Mouse (Mus musculus): ENCODE results near the gene Sf1. TPM values are rescaled to one million over a fixed set of nuclear protein-coding genes. Genes with fewer than 3 reads are reported as not detected.
A peak's percentile ranks its signal among the peaks of the same experiment; 100 is the strongest.

The Sf1 gene
- total RNA-seq, 2 experiments from 2014 or later: 164 to 179 TPM

GRCm38 (mm10) chr19:6373539-6374400 lies 10.3 kb downstream of the Sf1 start:
- peak; percentile 57 for ATAC-seq (ENCODE audit: poor library complexity, severe bottlenecking)

GRCm38 (mm10) chr19:6374571-6374970 lies 11.1 kb downstream of the Sf1 start:
- ATAC-seq (ENCODE audit: poor library complexity, severe bottlenecking): no peak

DNA sequence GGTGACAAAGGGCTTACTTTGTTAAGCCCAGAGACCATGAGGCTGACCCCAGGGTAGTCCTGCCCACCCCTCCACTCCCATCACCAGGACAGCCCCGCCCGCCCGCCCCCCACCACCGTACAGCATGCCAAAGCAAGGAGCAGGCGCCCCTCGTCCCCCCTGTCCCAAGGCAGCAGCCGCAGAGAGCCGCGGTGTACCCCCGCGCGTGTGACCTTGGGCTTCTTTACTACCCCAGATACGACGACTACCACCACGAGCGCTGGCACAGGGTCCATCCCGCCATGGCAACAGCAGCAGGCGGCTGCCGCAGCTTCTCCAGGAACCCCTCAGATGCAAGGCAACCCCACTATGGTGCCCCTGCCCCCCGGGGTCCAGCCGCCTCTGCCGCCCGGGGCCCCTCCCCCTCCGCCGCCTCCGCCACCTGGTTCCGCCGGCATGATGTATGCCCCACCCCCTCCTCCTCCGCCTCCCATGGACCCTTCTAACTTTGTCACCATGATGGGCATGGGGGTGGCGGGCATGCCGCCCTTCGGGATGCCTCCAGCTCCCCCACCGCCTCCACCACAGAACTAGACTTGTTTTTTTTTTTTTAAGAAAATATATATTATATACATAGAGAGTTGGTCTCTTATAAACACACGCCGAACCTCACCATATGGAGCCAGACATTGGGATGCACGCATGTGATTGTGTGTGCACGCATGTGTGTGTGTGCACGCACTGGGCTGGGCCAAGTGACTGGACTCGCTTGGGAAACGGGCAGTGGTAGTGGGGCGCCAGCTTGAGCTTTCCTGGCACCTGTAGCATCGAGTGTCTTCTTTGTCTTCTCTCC lies 12.1 kb downstream of the Sf1 start:
- ATAC-seq (ENCODE audit: poor library complexity, severe bottlenecking): no peak

- no peak for ATAC-seq (ENCODE audit: poor library complexity, severe bottlenecking)
These were observed 12.7 kb downstream of the Sf1 start for GRCm38 (mm10) chr19:6376255-6376564.

DNA sequence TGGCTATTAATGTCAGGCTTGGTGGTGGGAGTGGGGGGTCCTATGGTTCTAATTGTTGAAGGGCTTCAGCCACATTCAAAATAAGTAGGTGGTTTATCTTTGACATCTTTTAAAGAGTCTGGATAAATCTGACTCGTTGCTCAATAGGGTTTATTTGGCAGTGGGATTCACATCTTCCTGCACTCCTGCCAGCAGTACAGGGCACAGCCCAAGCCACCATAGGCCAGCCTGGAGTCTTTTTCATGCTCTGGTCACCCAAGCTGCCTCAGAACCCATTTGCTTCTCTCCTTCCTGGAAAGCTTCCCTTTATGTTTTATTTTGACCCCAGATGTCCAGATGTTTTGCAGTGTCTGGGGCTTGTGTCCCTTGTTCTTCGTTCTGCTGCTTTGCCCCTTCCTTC lies 13.2 kb downstream of the Sf1 start:
- no peak for ATAC-seq (ENCODE audit: poor library complexity, severe bottlenecking)

- ATAC-seq (ENCODE audit: poor library complexity, severe bottlenecking): no peak
These were observed 14.0 kb downstream of the Sf1 start for GRCm38 (mm10) chr19:6377327-6378040.

GRCm38 (mm10) chr19:6380411-6381166 lies 17.1 kb downstream of the Sf1 start:
- no peak for ATAC-seq (ENCODE audit: poor library complexity, severe bottlenecking)

DNA sequence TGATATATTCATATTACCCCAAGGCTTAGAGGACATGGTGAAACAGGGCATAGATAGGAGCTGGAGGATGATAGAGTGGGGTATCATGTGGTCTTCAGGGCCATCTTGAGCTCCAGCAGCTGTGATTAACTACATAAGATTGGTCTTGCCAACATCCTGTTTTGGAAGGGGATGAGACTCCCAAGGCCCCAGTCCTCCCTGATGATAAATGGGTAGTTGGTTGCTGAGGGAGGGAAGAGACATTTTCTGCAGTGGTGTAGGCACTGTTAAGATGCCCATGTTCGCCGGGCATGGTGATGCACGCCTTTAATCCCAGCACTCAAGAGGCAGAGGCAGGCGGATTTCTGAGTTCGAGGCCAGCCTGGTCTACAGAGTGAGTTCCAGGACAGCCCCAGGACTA lies 17.7 kb downstream of the Sf1 start:
- no peak for ATAC-seq (ENCODE audit: poor library complexity, severe bottlenecking)

DNA sequence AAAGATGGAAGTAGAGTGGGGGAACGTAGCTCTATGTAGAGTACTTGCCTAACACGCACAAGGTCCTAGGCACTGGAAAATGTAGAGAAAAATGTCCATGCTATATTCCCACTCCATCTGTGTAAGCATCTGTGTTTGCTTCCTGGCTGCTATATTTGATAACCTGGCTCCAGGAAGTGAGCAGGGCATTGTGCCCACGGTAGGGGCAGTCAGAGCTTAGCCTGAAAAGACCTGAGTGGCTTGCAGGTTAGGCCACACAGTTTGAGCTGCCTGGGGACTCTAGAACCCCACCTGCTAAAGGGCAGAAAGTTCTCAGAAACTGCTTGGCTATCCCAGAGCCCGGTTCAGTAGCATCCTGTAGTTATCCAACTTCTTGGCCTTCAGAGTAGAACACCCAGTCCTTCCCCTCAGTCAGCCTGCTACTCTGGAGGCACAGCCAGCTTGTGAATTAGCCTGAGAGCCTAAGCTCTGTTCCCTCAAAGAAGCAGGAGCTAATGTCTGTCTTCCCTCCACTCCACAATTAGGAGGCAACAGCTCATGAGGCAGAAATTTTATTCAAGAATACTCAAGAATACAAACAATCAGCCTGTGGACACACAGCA lies 18.9 kb downstream of the Sf1 start:
- ATAC-seq (ENCODE audit: poor library complexity, severe bottlenecking): no peak

GRCm38 (mm10) chr19:6383470-6383869 lies 20.0 kb downstream of the Sf1 start:
- ATAC-seq (ENCODE audit: poor library complexity, severe bottlenecking): no peak

- no peak for ATAC-seq (ENCODE audit: poor library complexity, severe bottlenecking)
These were observed 20.6 kb downstream of the Sf1 start, which contains the start of gene Pygm for GRCm38 (mm10) chr19:6384128-6384527. Gene Pygm, plus strand, starts transcription at chr19:6384399.

- ATAC-seq (ENCODE audit: poor library complexity, severe bottlenecking): no peak
These were observed 21.5 kb downstream of the Sf1 start for GRCm38 (mm10) chr19:6384954-6385353.

- no peak for ATAC-seq (ENCODE audit: poor library complexity, severe bottlenecking)
These were observed 21.9 kb downstream of the Sf1 start for GRCm38 (mm10) chr19:6385419-6385818.

DNA sequence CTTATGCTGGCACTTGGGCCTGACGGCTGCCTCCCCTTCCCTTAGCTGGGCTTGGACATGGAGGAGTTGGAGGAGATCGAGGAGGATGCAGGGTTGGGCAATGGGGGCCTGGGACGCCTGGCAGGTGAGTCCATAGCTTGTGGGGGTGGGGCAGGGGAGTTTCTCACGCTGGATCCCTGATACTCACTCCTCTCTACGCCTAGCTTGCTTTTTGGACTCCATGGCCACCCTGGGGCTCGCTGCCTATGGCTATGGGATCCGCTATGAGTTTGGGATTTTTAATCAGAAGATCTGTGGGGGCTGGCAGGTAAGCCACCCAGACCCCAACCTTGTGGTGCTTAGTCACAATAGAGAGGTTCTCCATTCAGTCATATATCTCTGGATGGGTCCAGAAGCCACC lies 22.3 kb downstream of the Sf1 start:
- ATAC-seq (ENCODE audit: poor library complexity, severe bottlenecking): no peak

GRCm38 (mm10) chr19:6386234-6386633 lies 22.7 kb downstream of the Sf1 start:
- ATAC-seq (ENCODE audit: poor library complexity, severe bottlenecking): no peak

DNA sequence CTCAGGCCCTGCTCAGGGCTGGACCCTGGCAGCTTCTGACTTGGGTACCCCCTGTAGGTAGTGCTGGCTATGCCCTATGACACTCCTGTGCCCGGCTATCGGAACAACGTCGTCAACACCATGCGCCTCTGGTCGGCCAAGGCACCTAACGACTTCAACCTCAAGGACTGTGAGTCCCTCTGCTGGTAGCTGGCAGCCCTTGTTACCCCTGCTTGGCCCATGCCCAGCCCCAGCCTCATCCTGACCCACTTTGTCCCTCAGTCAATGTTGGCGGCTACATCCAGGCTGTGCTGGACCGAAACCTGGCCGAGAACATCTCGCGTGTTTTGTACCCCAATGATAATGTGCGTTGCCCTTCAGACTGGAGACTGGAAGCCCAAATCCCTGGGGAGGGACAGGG lies 24.5 kb downstream of the Sf1 start:
- ATAC-seq (ENCODE audit: poor library complexity, severe bottlenecking): no peak

GRCm38 (mm10) chr19:6389803-6390202 lies 26.3 kb downstream of the Sf1 start:
- ATAC-seq (ENCODE audit: poor library complexity, severe bottlenecking): peak; percentile 41

DNA sequence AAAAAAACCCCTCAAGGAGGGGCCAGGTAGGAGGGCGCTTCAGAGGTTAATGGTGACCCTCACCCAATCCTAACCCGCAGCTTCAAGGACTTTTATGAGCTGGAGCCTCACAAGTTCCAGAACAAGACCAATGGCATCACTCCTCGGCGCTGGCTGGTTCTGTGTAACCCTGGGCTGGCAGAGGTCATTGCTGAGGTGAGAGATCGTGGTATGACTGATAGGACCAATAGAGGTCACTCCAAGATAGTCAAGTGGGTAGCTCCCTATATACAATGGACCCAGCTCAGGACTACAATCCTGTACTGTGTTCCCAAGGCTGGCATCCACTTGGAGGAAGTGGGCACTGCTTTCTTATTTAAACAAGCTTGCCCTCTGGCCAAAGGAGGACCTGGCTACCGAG lies 26.8 kb downstream of the Sf1 start:
- ATAC-seq (ENCODE audit: poor library complexity, severe bottlenecking): no peak

DNA sequence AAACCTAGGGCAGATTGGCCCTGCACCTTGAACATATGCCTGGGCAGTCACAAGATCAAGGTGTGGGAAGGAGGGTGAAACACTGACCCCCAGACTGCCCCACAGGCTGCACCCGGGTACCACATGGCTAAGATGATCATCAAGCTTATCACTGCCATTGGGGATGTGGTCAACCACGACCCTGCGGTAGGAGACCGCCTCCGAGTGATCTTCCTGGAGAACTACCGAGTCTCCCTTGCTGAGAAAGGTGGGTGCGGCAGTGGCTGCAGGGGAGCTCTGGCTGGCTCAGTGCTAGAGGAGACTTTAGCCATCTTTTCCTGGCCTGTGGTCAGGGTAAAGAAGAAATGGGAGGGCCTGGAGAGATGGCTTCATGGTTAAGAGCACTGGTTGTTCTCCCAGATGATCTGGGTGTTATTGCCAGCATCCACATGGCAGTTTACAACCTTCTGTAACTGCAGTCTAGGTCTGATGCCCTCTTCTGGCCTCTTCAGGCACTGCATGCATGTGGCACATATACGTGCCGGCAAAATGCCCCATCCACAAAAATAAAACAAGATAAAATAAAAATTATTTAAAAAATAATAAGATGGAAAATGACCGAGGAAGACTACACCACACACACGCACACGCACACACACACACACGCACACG lies 29.4 kb downstream of the Sf1 start:
- ATAC-seq (ENCODE audit: poor library complexity, severe bottlenecking): peak; percentile 42; the same call in 1 of the 2 replicates

GRCm38 (mm10) chr19:6393637-6394036 lies 30.1 kb downstream of the Sf1 start:
- no peak for ATAC-seq (ENCODE audit: poor library complexity, severe bottlenecking)
